Mouse (Mus musculus) lung, postnatal 4 days (tissue): ENCODE measurements around the gene Nfatc2.

Experiments used
- DNase-seq, 2 experiments: peaks; one replicate each; pipeline ENCODE4 v3.0.0; 2021

The Nfatc2 gene

GRCm38 (mm10) chr2:168428375-168428901, 173.0 kb downstream of the Nfatc2 start:
- DNase-seq = no peak
